Mouse (Mus musculus) CH12.LX (cell line): ENCODE measurements around the gene Edc3.

Experiments used
- CTCF ChIP-seq, 2 experiments: IDR thresholded peaks in 1 of 2; conservative IDR thresholded peaks in 1 of 2; 2 replicates each; pipeline ENCODE4 v1.5.1; 2011 to 2012; ENCODE audit warnings: low read depth in 2 of 2, low read length in 2 of 2, improper control_type of control experiment in 1 of 2, inconsistent platforms in 1 of 2, mild to moderate bottlenecking in 1 of 2, moderate library complexity in 1 of 2
- ETS1 ChIP-seq: conservative IDR thresholded peaks from 2 replicates; pipeline ENCODE4 v1.6.1; 2012; ENCODE audit warnings: low read depth, mild to moderate bottlenecking, inconsistent platforms, low read length, improper control_type of control experiment, moderate library complexity
- IRF4 ChIP-seq: IDR thresholded peaks from 2 replicates; pipeline ENCODE4 v1.6.1; 2014; ENCODE audit warnings: low read depth, mild to moderate bottlenecking, inconsistent platforms, low read length, improper control_type of control experiment
- MAX ChIP-seq: IDR thresholded peaks from 2 replicates; pipeline ENCODE4 v1.6.1; 2011; ENCODE audit warnings: low read length, improper control_type of control experiment
- POLR2A ChIP-seq: IDR thresholded peaks from 2 replicates; pipeline ENCODE4 v1.6.1; 2011; ENCODE audit warnings: low read depth, mild to moderate bottlenecking, improper control_type of control experiment, low read length
- RAD21 ChIP-seq: IDR thresholded peaks from 2 replicates; pipeline ENCODE4 v1.6.1; 2011; ENCODE audit warnings: low read depth, mild to moderate bottlenecking, low read length, improper control_type of control experiment, moderate library complexity
- SIN3A ChIP-seq: IDR thresholded peaks from 2 replicates; pipeline ENCODE4 v1.6.1; 2012; ENCODE audit warnings: low read length, improper control_type of control experiment, inconsistent platforms
- TCF12 ChIP-seq: IDR thresholded peaks from 2 replicates; pipeline ENCODE4 v1.6.1; 2014; ENCODE audit warnings: low read depth, mild to moderate bottlenecking, inconsistent platforms, low read length, improper control_type of control experiment
- ZKSCAN1 ChIP-seq: IDR thresholded peaks from 2 replicates; pipeline ENCODE4 v1.6.1; 2012; ENCODE audit warnings: low read depth, inconsistent platforms, low read length, improper control_type of control experiment, borderline replicate concordance

GRCm38 (mm10) chr9:57766431-57766830, 58.1 kb downstream of the Edc3 start:
- TF ChIP-seq IRF4 (no peak), POLR2A (no peak), SIN3A (no peak), CTCF (conservative IDR thresholded peaks at IDR 0.05 in 1 of 2, IDR thresholded peaks at IDR 0.05 in 1 of 2; ENCODE audit: low read depth in 2 of 2, low read length in 2 of 2) (no peak), ZKSCAN1 (no peak), MAX (no peak), ETS1 (no peak), TCF12 (no peak), RAD21 (no peak)
